Mouse (Mus musculus) spleen, adult 2 months (tissue): Measurements from ENCODE around the gene Cftr.

Source experiments
- CTCF ChIP-seq: fragments of 200-500 bp; IDR thresholded peaks from 2 replicates; pipeline ENCODE4 v1.5.1; 2011; ENCODE audit warnings: mild to moderate bottlenecking, inconsistent platforms; ENCODE audit not compliant: insufficient read depth, insufficient read length, insufficient replicate concordance; ENCODE audit errors: extremely low read depth
- POLR2A ChIP-seq: fragments of 200-500 bp; IDR thresholded peaks from 2 replicates; pipeline ENCODE4 v1.6.1; 2011; ENCODE audit warnings: low read depth, low read length, inconsistent platforms

- no peak for TF ChIP-seq CTCF
- TF ChIP-seq POLR2A: no peak
Observed at GRCm38 (mm10) chr6:18153031-18153430, 17.5 kb upstream of the Cftr start.
